Mouse (Mus musculus) heart, embryonic 11.5 days (tissue): ENCODE measurements around the gene Gm8897. TPM values are rescaled to one million over a fixed set of nuclear protein-coding genes. Genes with fewer than 3 reads are reported as not detected.
"Not testable (repeated sequence)": the region's sequence is repeated elsewhere in the genome, so short reads cannot be mapped to it uniquely, and the experiment has no call there.

Experiments used
- ATAC-seq: fragments of 200-750 bp; cut with Nextera tagmentation; replicated peaks from 2 replicates; pipeline ENCODE4 v1.8.0; 2017; ENCODE audit warnings: moderate library complexity; ENCODE audit not compliant: insufficient number of reproducible peaks, low FRiP score, low TSS enrichment
- H3K27ac ChIP-seq: fragments of 300-500 bp; sonication (generic); 2 replicates; pipeline ENCODE4 v1.5.1; 2014; ENCODE audit warnings: mild to moderate bottlenecking, low read depth, low read length
- H3K27me3 ChIP-seq: fragments of 300-500 bp; sonication (generic); 2 replicates; pipeline ENCODE4 v1.6.1; 2014; ENCODE audit warnings: mild to moderate bottlenecking, low read length, mixed read lengths; ENCODE audit not compliant: control insufficient read depth, insufficient read depth
- H3K36me3 ChIP-seq: fragments of 300-500 bp; sonication (generic); 2 replicates; pipeline ENCODE4 v1.6.1; 2014; ENCODE audit warnings: mild to moderate bottlenecking, low read length, moderate library complexity, mixed read lengths; ENCODE audit not compliant: control insufficient read depth, insufficient read depth
- H3K4me1 ChIP-seq: fragments of 300-500 bp; sonication (generic); 2 replicates; pipeline ENCODE4 v1.6.1; 2014; ENCODE audit warnings: low read length; ENCODE audit not compliant: control insufficient read depth, insufficient read depth
- H3K4me2 ChIP-seq: fragments of 300-500 bp; sonication (generic); 2 replicates; pipeline ENCODE4 v1.6.1; 2014; ENCODE audit warnings: mild to moderate bottlenecking, moderate library complexity
- H3K4me3 ChIP-seq: fragments of 300-500 bp; sonication (generic); 2 replicates; pipeline ENCODE4 v1.5.1; 2014; ENCODE audit warnings: low read depth, low read length
- H3K9ac ChIP-seq: fragments of 300-500 bp; sonication (generic); 2 replicates; pipeline ENCODE4 v1.6.1; 2014; ENCODE audit warnings: mild to moderate bottlenecking, low read depth, low read length, moderate library complexity
- H3K9me3 ChIP-seq: fragments of 300-500 bp; sonication (generic); replicated peaks from 2 replicates; pipeline ENCODE4 v1.6.1; 2016; ENCODE audit warnings: low read length; ENCODE audit not compliant: control insufficient read depth
- WGBS: fragments of 180-500 bp; shearing (Covaris S2); extraction: QIAGEN DNeasy Blood & Tissue Kit; methylation state at CpG from one replicate; pipeline ENCODE4 v1.1.7; 2014; ENCODE audit not compliant: insufficient replicate concordance; 5-methylcytosine and 5-hydroxymethylcytosine counted together
- polyA plus RNA-seq: library from polyadenylated mRNA; unstranded; fragments of >200 nt; fragmentation: Nextera tagmentation; extraction: Ambion mirVana; gene quantifications from 2 replicates; pipeline ENCODE4 v1.2.1, GENCODE M21; 2014

The Gm8897 gene
- not detected in 2 replicates for polyA plus RNA-seq

DNA sequence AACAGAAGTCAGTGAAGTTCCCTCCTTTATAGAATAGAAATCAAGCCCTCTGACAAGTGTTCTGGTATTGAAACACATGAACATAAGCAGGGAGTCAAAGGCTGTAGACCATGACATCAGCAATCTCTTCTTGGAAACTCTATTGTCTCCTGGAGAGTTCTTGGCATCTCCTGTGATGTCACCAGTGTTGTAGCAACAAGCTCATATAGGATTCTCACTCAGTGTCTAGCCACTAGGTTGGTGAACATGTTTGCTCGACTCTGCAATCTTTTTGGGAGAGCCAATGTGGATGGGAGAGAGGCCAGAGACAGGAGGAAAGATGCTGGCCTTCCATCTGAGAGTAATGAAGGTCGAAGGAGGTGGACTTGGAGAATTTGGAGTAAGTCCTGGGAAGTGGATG, at the start of gene Gm8897:
Gene Gm8897 (plus strand): TSS at position 301 of the 400 bp plus-strand sequence.
- H3K36me3 ChIP-seq, H3K9ac ChIP-seq, H3K4me2 ChIP-seq, H3K4me1 ChIP-seq, H3K27me3 ChIP-seq, H3K4me3 ChIP-seq, H3K27ac ChIP-seq, ATAC-seq, H3K9me3 ChIP-seq: not testable (repeated sequence)
- 63% methylated on average over 2 of the region's 2 CpGs for WGBS

DNA sequence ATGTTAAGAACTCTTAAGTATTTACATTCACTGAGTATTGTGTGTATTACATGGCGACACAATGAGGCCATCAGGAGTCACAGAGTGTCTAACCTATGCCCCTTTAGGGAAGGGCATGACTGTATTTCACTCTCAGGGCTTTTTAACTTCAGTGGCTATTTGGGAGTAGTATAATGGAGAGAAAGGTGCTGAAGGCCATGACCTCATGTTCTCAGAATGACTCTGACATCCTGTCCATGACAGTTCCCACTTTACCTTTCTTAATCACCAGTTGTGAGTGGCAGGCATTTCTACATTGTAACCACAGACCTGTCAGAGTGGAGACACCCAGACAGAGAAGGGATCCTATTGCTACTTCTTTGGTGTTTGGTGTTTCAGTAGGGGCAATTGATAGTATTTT, 473 bp downstream of the Gm8897 start:
- H3K4me2 ChIP-seq, H3K4me1 ChIP-seq, H3K36me3 ChIP-seq, H3K27ac ChIP-seq, H3K9me3 ChIP-seq, ATAC-seq, H3K9ac ChIP-seq, H3K4me3 ChIP-seq, H3K27me3 ChIP-seq: not testable (repeated sequence)
- WGBS = 67% methylated on average over 1 of the region's 1 CpGs

Other genes with a start within 250 kb of the Gm8897 start
- gene Gm5861, start 233.3 kb upstream of the Gm8897 start, polyA plus RNA-seq = not detected in 2 replicates
- gene Gm8890, start 160.4 kb upstream of the Gm8897 start, polyA plus RNA-seq = not detected in 2 replicates
- gene Speer1, start 74.9 kb upstream of the Gm8897 start, polyA plus RNA-seq = not detected in 2 replicates
- not detected in 2 replicates for gene Gm8906, start 86.3 kb downstream of the Gm8897 start, polyA plus RNA-seq
- not detected in 2 replicates for gene Gm6460, start 178.5 kb downstream of the Gm8897 start, polyA plus RNA-seq